Mouse (Mus musculus) olfactory bulb, adult 2 months (tissue): ENCODE measurements around the gene Ptprt. TPM values are rescaled to one million over a fixed set of nuclear protein-coding genes. Genes with fewer than 3 reads are reported as not detected.

ENCODE experiments used
- H3K27ac ChIP-seq: fragments of 200-500 bp; 2 replicates; pipeline ENCODE4 v1.5.1; 2012; ENCODE audit warnings: low read depth, low read length; ENCODE audit not compliant: insufficient read depth
- H3K4me1 ChIP-seq: fragments of 200-500 bp; 2 replicates; pipeline ENCODE4 v1.6.1; 2012; ENCODE audit warnings: low read length; ENCODE audit not compliant: control insufficient read depth, insufficient read depth
- H3K4me3 ChIP-seq: fragments of 200-500 bp; 2 replicates; pipeline ENCODE4 v1.5.1; 2012; ENCODE audit warnings: mild to moderate bottlenecking, low read depth, low read length, moderate library complexity; ENCODE audit not compliant: insufficient read depth
- CTCF ChIP-seq: fragments of 200-500 bp; IDR thresholded peaks from 2 replicates; pipeline ENCODE4 v1.5.1; 2012; ENCODE audit warnings: low read depth, mild to moderate bottlenecking, low read length, moderate library complexity; ENCODE audit not compliant: insufficient read depth
- POLR2A ChIP-seq: fragments of 200-500 bp; IDR thresholded peaks from 2 replicates; pipeline ENCODE4 v1.6.1; 2012; ENCODE audit warnings: mild to moderate bottlenecking, low read depth, low read length, moderate library complexity; ENCODE audit not compliant: insufficient read depth
- WGBS: fragments of 180-500 bp; shearing (Covaris S2); methylation state at CpG from one replicate; pipeline ENCODE4 v1.1.7; 2018; 5-methylcytosine and 5-hydroxymethylcytosine counted together
- polyA plus RNA-seq: library from polyadenylated mRNA; stranded (reverse); fragments of >200 nt; gene quantifications from 2 replicates; pipeline ENCODE4 v1.2.4, GENCODE M21; 2012; ENCODE audit warnings: low replicate concordance; ENCODE audit not compliant: missing spikeins, insufficient read depth, insufficient read length

Gene Ptprt
- polyA plus RNA-seq, 1 experiment, result 33.3 TPM

GRCm38 (mm10) chr2:161884446-161884845 is 776.5 kb downstream of the Ptprt start:
- no peak overlapping the region for H3K4me3 ChIP-seq
- WGBS, result 98% methylated on average over 4 of the region's 4 CpGs
- TF ChIP-seq POLR2A, result no peak
- no peak for TF ChIP-seq CTCF

DNA sequence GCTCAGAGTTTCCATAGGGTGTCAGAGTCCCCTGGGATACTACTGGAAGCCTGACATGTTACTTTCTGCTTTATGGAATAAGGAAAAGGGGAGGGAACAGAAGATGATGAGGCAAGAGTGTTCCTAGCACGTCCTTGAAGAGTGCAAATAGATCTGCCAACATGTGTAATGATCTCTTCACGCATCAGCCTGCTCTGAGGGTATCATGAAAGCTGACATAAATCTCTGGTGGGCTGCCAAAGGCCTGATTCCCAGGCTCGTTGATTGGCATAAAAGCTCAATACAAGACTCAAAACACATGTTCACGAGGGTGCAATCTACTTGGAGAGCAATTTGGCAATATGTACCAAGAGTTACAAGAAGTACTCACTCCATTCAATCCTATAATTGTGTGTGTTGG is 778.4 kb downstream of the Ptprt start:
- no peak for TF ChIP-seq POLR2A
- TF ChIP-seq CTCF, result no peak

More at GRCm38 (mm10) chr2:161884446-161884845, 776.5 kb downstream of the Ptprt start:
- Histone ChIP-seq H3K27ac (no peak overlapping the region), H3K4me1 (no peaks in the 10 kb centered on the region)

DNA sequence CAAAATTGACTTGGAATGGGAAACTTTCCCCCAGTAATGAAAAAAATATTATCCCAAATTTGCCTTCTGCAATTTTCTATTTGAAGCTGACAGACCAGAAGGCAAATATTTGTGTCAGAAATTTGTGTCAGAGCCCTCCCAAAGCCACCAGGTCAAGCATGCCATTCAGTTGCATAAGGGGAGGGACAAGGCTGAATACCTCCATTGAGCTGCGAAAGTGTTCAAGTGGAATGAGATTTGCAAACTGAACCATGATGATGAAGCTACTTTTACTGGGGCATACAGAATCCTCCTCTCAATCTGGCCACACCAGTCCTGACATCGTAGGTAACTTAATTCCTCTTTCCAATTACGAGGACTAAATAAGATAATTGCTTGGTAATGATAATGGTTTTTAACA is 780.0 kb downstream of the Ptprt start:
- no peak for TF ChIP-seq CTCF
- TF ChIP-seq POLR2A, result no peak
- Histone ChIP-seq H3K4me3 (no peak overlapping the region), H3K4me1 (no peaks in the 10 kb centered on the region), H3K27ac (no peak overlapping the region)
- 84% methylated on average over 3 of the region's 3 CpGs for WGBS

More for the DNA sequence above, 778.4 kb downstream of the Ptprt start:
- no peaks in the 10 kb centered on the region for H3K4me1 ChIP-seq
- 69% methylated on average over 4 of the region's 4 CpGs for WGBS
- H3K4me3 ChIP-seq, result no peak overlapping the region
- no peak overlapping the region for H3K27ac ChIP-seq

- 68% methylated on average over 4 of the region's 4 CpGs for WGBS
- Histone ChIP-seq H3K4me3 (no peak overlapping the region), H3K4me1 (no peaks in the 10 kb centered on the region), H3K27ac (no peak overlapping the region)
- TF ChIP-seq POLR2A, result no peak
These were observed 795.7 kb downstream of the Ptprt start for GRCm38 (mm10) chr2:161865231-161865630.

GRCm38 (mm10) chr2:161858813-161859212 is 802.1 kb downstream of the Ptprt start:
- Histone ChIP-seq H3K4me1 (no peaks in the 10 kb centered on the region), H3K4me3 (no peak overlapping the region), H3K27ac (no peak overlapping the region)
- no peak for TF ChIP-seq POLR2A
- no peak for TF ChIP-seq CTCF
- WGBS, result 96% methylated on average over 1 of the region's 1 CpGs

DNA sequence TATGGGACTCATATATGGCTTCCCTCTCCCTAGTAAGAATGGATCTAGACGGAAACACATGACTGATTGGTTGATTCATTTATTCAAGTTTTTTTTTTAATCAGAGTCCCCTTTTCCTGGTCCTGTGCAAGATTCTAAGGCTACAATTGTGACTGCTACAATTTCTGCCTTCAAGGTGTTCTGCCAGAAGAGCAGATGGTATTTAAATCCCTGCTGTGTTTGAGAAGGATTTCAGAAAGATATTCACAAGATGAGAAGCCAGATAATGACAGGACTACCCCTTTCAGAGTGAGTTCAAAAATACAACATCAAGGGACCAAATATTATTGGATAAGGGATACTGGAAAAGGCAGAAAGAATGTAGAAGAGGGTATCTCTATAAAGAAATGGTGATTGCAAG is 802.6 kb downstream of the Ptprt start:
- H3K4me1 ChIP-seq, result no peaks in the 10 kb centered on the region
- TF ChIP-seq POLR2A (no peak), CTCF (no peak)
- H3K4me3 ChIP-seq, result no peak overlapping the region
- 92% methylated on average over 1 of the region's 1 CpGs for WGBS
- no peak overlapping the region for H3K27ac ChIP-seq

DNA sequence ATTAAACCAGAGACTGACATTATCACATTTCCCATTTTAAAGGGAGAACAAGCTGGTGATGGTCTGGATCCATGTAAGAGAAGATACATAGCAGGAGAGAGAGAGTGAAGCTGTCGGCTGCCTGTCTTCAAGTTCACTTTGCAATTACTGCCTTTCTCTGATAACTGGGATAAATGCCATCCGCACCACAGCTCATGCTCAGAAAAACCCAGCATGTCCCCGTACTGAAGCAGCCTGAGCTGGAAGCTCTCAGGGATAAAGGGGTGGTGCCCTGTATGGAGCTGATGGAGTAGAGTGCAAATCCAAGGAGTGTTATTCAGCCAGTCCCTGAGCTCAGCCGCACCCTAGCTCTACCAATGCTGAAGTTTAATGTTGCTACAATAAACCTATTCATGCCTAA is 825.9 kb downstream of the Ptprt start:
- TF ChIP-seq CTCF (no peak), POLR2A (no peak)
- H3K4me1 ChIP-seq, result no peaks in the 10 kb centered on the region
- 70% methylated on average over 4 of the region's 4 CpGs for WGBS
- no peak overlapping the region for H3K27ac ChIP-seq
- no peak overlapping the region for H3K4me3 ChIP-seq

DNA sequence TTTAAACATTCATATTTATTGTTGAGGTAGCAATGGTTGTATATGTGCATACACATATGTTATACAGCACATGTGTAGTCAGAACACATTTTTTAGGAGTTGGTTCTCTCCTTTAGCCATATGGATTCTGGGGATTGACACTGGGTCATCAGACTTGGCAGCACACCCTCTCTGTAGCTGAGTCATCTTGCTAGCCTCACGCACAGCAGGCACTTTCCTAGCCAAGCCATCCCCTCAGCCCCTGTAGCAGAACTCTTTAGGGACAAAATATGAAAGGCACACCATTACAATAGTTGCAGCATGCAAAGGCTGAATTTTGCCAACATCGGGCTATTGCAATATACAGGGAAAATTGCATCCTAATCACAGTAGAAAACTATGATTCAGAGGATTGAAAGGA is 827.1 kb downstream of the Ptprt start:
- no peak overlapping the region for H3K27ac ChIP-seq
- no peak for TF ChIP-seq POLR2A
- no peak for TF ChIP-seq CTCF
- no peaks in the 10 kb centered on the region for H3K4me1 ChIP-seq
- 77% methylated on average over 2 of the region's 2 CpGs for WGBS
- H3K4me3 ChIP-seq, result no peak overlapping the region

DNA sequence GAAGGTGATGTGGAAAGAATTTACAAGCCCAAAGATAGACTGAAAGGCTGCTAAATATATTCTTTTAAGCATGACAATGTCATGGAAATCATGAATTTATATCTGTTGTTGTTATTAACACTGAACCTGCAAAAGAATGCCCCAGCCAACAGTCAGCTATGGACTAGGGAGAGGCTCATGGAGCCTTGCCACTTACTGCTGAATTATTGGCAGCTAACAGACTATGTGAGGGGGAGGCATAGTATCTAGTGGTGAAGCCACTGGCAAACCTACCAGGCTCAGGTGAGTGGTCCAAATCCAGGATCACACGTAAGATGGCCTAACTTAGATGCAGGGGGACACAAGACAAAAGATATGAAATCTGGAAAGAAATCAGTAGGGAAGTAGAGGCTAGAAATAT is 847.6 kb downstream of the Ptprt start:
- Histone ChIP-seq H3K27ac (no peak overlapping the region), H3K4me3 (no peak overlapping the region), H3K4me1 (0 out of 2 replicates have a peak, but pooled peaks cover 2% of the 10 kb centered on the region)
- TF ChIP-seq POLR2A (no peak), CTCF (no peak)
- WGBS, result 91% methylated on average over 1 of the region's 1 CpGs

DNA sequence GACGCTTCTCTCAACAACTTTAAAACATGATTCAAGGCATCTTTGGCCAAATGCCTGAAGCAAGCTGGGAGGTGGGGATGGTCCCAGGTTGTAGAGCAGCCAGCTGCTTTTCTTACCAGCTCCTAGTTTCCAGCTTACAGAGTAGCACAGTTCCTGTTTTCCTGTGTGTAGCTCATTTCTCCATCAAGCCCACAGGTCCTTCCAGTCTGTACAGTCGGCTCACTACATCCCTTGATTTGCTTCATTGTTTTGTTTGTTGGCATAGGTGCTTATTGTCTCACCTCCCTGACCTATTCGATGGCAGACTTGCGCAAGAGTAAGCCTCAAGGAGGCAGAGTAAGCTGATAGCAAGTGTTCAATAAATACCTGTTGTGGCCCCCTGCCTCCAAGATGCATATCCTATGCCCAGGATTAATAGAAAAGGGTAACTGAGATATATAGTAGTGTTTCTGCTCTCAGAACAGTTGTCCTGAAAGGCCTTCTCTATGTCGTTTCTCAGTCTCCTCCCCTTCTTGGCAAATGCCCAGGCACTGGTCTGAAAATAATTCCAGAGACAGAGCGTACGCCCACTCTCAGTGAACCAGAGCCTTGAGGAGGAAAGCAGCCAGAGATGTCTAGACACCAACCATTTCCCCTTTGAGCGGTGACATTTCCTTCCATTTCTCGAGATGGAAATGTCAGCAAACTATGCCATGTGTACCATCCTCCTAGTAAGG is 852.7 kb downstream of the Ptprt start:
- no peak for TF ChIP-seq CTCF
- no peak for TF ChIP-seq POLR2A
- H3K4me3 ChIP-seq, result no peak overlapping the region
- WGBS, result 42% methylated on average over 9 of the region's 9 CpGs
- no peak overlapping the region for H3K27ac ChIP-seq
- H3K4me1 ChIP-seq, result peaks cover 8% of the 10 kb centered on the region
